Comparison of ENCODE assay signal across 1 mouse cellular context in genomic region chr7:27307551-27307950, GRCm38 (mm10).
TF ChIP-seq lines count a peak whose summit lies in the region.

No protein-coding gene starts in this region.

TF ChIP-seq in MEL, 35 proteins besides CTCF, POLR2A, EP300 and RAD21:
- TF ChIP-seq NRF1 (IDR thresholded peaks at IDR 0.05; ENCODE audit: insufficient read depth, low read depth, low read length, poor library complexity, severe bottlenecking) = no peak
- no peak for TF ChIP-seq ZMIZ1 (IDR thresholded peaks at IDR 0.05; ENCODE audit: low read depth, low read length)
- no peak for TF ChIP-seq BHLHE40 (IDR thresholded peaks at IDR 0.05; ENCODE audit: borderline replicate concordance, low read depth, low read length)
- no peak for TF ChIP-seq HCFC1 (IDR thresholded peaks at IDR 0.05; ENCODE audit: low read depth, low read length)
- TF ChIP-seq MYC (IDR thresholded peaks at IDR 0.05; ENCODE audit: low read depth, low read length) = no peak
- TF ChIP-seq CHD2 (IDR thresholded peaks at IDR 0.05; ENCODE audit: low read length) = no peak
- no peak for TF ChIP-seq MAFK (IDR thresholded peaks at IDR 0.05; ENCODE audit: borderline replicate concordance, low read depth, low read length)
- TF ChIP-seq NELFE (IDR thresholded peaks at IDR 0.05; ENCODE audit: low read depth, low read length) = no peak
- no peak for TF ChIP-seq POLR2AphosphoS2 (IDR thresholded peaks at IDR 0.05; ENCODE audit: low read length)
- TF ChIP-seq KAT2A (conservative IDR thresholded peaks at IDR 0.05; ENCODE audit: low read depth, low read length) = no peak
- no peak for TF ChIP-seq GABPA (IDR thresholded peaks at IDR 0.05; ENCODE audit: low read depth, low read length)
- TF ChIP-seq ZC3H11A (IDR thresholded peaks at IDR 0.05; ENCODE audit: low read depth, low read length) = no peak
- no peak for TF ChIP-seq SIN3A (IDR thresholded peaks at IDR 0.05; ENCODE audit: low read length)
- no peak for TF ChIP-seq UBTF (IDR thresholded peaks at IDR 0.05; ENCODE audit: borderline replicate concordance, insufficient read depth, low read depth, low read length)
- no peak for TF ChIP-seq TBP (IDR thresholded peaks at IDR 0.05; ENCODE audit: low read depth, low read length)
- no peak for TF ChIP-seq TCF12 (IDR thresholded peaks at IDR 0.05; ENCODE audit: low read depth, low read length)
- no peak for TF ChIP-seq ZNF384 (IDR thresholded peaks at IDR 0.05; ENCODE audit: low read depth, low read length)
- no peak for TF ChIP-seq JUND (IDR thresholded peaks at IDR 0.05; ENCODE audit: low read depth, low read length)
- no peak for TF ChIP-seq USF2 (IDR thresholded peaks at IDR 0.05; ENCODE audit: borderline replicate concordance in 1 of 2, insufficient read depth in 1 of 2, low read depth in 1 of 2, low read length in 2 of 2)
